Mouse (Mus musculus): ENCODE results near the gene Bcor. TPM values are rescaled to one million over a fixed set of nuclear protein-coding genes. Genes with fewer than 3 reads are reported as not detected.
A peak's percentile ranks its signal among the peaks of the same experiment; 100 is the strongest.

Bcor gene
- polyA plus RNA-seq, 1 experiment from 2014 or later = 4.5 TPM

DNA sequence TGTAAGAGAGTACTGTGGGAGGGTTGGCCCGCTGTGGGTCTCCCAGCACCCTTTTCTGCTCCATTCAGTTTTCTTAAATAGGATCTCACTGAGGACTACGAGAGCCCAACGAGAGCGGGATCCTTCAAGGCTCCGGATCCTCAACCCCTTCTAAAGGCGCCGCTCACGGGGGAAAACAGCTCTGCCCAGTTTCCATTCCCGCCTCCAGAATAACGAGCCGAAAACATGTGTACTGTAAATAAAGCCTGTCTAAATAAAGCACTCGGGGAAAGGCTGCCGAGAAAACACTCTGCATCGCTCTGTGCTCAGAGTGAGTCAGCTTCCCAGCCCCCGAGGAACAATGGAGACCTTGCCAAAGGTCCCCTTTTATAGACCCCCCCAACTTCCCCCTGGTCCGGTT, 155.7 kb downstream of the Bcor start:
- no peaks in the 10 kb centered on the region for H3K9me3 ChIP-seq (replicated peaks; ENCODE audit: control insufficient read depth, low read length)
- no peak overlapping the region for H3K4me3 ChIP-seq (ENCODE audit: low read depth, low read length)
- 21% methylated on average over 16 of the region's 16 CpGs for WGBS (ENCODE audit: insufficient replicate concordance)
- no peaks in the 10 kb centered on the region for H3K36me3 ChIP-seq (ENCODE audit: control insufficient read depth, insufficient read depth)
- H3K4me2 ChIP-seq (ENCODE audit: low read depth, low read length) = no peak overlapping the region
- no peak for ATAC-seq (ENCODE audit: low read depth)
- H3K4me1 ChIP-seq (ENCODE audit: control insufficient read depth, low read depth, low read length) = peaks cover 47% of the 10 kb centered on the region
- H3K9ac ChIP-seq (ENCODE audit: low read depth, low read length) = no peak overlapping the region
- peaks cover 35% of the 10 kb centered on the region for H3K27me3 ChIP-seq (ENCODE audit: control insufficient read depth, insufficient read depth, low read depth, low read length)
- peak overlapping the region; percentile 94 for H3K27ac ChIP-seq (ENCODE audit: low read length)

DNA sequence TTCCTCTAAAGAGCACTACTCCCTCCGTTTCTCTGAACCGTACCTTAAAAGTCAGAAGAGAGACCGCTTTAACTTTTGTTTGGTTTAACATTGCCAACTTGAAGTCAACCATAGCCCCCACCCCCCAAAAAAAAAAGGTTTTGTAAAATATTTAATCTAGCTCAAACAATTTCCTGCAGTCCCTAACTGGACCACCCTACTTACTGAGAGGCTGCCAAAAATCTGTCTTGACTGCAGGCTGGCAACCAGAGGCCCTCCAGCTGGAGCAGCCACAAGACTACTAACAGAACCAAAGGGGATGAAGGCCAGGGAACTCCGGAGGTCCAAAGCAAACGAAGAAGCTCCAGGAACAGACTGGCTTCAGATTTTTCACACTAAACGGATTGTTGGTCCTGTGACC, 156.2 kb downstream of the Bcor start:
- Histone ChIP-seq H3K9ac (ENCODE audit: low read depth, low read length) (no peak overlapping the region), H3K9me3 (replicated peaks; ENCODE audit: control insufficient read depth, low read length) (no peaks in the 10 kb centered on the region), H3K36me3 (ENCODE audit: control insufficient read depth, insufficient read depth) (no peaks in the 10 kb centered on the region), H3K4me1 (ENCODE audit: control insufficient read depth, low read depth, low read length) (peaks cover 49% of the 10 kb centered on the region), H3K27me3 (ENCODE audit: control insufficient read depth, insufficient read depth, low read depth, low read length) (peaks cover 35% of the 10 kb centered on the region), H3K4me3 (ENCODE audit: low read depth, low read length) (no peak overlapping the region), H3K27ac (ENCODE audit: low read length) (peak overlapping the region; percentile 94), H3K4me2 (ENCODE audit: low read depth, low read length) (peak overlapping the region; percentile 65)
- WGBS (ENCODE audit: insufficient replicate concordance) = 23% methylated on average over 6 of the region's 6 CpGs
- no peak for ATAC-seq (ENCODE audit: low read depth)

DNA sequence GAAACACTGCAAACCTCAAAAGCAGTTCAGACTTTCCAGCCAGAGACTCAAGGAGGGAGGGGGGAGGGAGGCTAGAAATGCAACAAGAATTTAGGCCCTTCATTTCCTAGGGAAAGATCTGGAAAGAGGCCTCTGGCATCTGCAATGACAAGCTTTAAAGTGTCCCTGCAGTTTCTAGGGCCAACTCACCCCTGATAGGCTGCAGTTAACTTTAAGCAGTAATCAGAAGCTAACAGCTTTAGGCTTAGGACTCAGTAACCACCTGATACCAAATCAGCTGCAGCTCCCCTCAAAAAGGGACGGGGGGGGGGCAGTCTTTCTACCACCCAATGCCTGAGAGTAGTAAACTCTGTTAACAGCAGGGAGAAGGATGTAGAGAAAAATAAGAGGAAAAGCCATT, 156.6 kb downstream of the Bcor start:
- Histone ChIP-seq H3K9ac (ENCODE audit: low read depth, low read length) (peak overlapping the region; percentile 65), H3K36me3 (ENCODE audit: control insufficient read depth, insufficient read depth) (no peaks in the 10 kb centered on the region), H3K4me2 (ENCODE audit: low read depth, low read length) (peak overlapping the region; percentile 65), H3K4me1 (ENCODE audit: control insufficient read depth, low read depth, low read length) (peaks cover 53% of the 10 kb centered on the region), H3K27me3 (ENCODE audit: control insufficient read depth, insufficient read depth, low read depth, low read length) (peaks cover 35% of the 10 kb centered on the region), H3K9me3 (replicated peaks; ENCODE audit: control insufficient read depth, low read length) (no peaks in the 10 kb centered on the region), H3K27ac (ENCODE audit: low read length) (peak overlapping the region; percentile 94), H3K4me3 (ENCODE audit: low read depth, low read length) (peak overlapping the region; percentile 53)
- whole genome bisulfite sequencing (ENCODE audit: insufficient replicate concordance) = 6% methylated on average over 1 of the region's 1 CpGs
- ATAC-seq (ENCODE audit: low read depth) = peak; percentile 39

DNA sequence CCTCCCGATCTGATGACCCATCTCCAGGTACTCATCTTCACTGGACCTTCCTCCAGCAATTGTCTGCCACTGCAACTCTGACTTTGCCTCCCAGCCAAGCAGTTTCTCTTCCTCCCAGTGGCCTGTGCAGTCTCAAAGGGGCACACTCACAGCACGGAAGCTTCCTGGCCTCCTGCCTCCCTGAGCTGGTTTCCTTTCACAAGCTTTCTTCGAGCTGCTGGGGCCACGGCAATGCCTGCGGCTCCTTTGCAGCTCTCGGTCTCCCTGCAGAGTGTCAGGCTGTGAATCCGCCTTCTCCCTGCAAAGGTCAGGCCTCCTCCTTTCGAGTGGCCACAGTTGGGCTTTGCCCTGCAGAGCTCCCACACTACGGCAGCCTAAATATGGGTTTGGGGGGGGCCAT, 157.0 kb downstream of the Bcor start:
- Histone ChIP-seq H3K9ac (ENCODE audit: low read depth, low read length) (peak overlapping the region; percentile 65), H3K27ac (ENCODE audit: low read length) (peak overlapping the region; percentile 89), H3K4me3 (ENCODE audit: low read depth, low read length) (peak overlapping the region; percentile 53), H3K9me3 (replicated peaks; ENCODE audit: control insufficient read depth, low read length) (no peaks in the 10 kb centered on the region), H3K27me3 (ENCODE audit: control insufficient read depth, insufficient read depth, low read depth, low read length) (peaks cover 35% of the 10 kb centered on the region), H3K36me3 (ENCODE audit: control insufficient read depth, insufficient read depth) (no peaks in the 10 kb centered on the region), H3K4me2 (ENCODE audit: low read depth, low read length) (peak overlapping the region; percentile 65), H3K4me1 (ENCODE audit: control insufficient read depth, low read depth, low read length) (peaks cover 57% of the 10 kb centered on the region)
- ATAC-seq (ENCODE audit: low read depth) = no peak
- 10% methylated on average over 9 of the region's 9 CpGs for WGBS (ENCODE audit: insufficient replicate concordance)

DNA sequence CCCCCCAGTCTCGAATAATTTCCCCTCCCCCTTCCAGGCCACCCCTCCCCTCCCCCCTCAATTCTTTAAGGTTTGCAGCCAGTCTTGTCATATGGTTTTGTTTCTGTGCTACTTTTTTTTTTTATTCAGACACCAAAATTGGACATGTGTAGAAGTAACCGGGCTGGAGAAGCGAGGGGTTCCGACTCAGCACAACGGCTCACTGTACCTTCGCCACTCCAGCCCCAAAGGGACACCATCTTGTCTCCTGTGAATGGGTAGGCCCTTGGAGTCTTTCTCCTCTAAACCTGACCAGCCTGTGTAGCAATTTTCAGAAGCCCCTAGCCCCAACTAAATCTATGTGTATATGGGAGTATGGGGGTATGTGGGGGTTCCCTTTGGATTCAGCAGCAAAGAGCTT, 157.6 kb downstream of the Bcor start:
- Histone ChIP-seq H3K27me3 (ENCODE audit: control insufficient read depth, insufficient read depth, low read depth, low read length) (peaks cover 35% of the 10 kb centered on the region), H3K9ac (ENCODE audit: low read depth, low read length) (peak overlapping the region; percentile 65), H3K4me2 (ENCODE audit: low read depth, low read length) (peak overlapping the region; percentile 65), H3K36me3 (ENCODE audit: control insufficient read depth, insufficient read depth) (no peaks in the 10 kb centered on the region), H3K9me3 (replicated peaks; ENCODE audit: control insufficient read depth, low read length) (no peaks in the 10 kb centered on the region), H3K4me3 (ENCODE audit: low read depth, low read length) (peak overlapping the region; percentile 53), H3K4me1 (ENCODE audit: control insufficient read depth, low read depth, low read length) (peaks cover 61% of the 10 kb centered on the region), H3K27ac (ENCODE audit: low read length) (peak overlapping the region; percentile 89)
- 10% methylated on average over 6 of the region's 6 CpGs for whole genome bisulfite sequencing (ENCODE audit: insufficient replicate concordance)
- no peak for ATAC-seq (ENCODE audit: low read depth)

DNA sequence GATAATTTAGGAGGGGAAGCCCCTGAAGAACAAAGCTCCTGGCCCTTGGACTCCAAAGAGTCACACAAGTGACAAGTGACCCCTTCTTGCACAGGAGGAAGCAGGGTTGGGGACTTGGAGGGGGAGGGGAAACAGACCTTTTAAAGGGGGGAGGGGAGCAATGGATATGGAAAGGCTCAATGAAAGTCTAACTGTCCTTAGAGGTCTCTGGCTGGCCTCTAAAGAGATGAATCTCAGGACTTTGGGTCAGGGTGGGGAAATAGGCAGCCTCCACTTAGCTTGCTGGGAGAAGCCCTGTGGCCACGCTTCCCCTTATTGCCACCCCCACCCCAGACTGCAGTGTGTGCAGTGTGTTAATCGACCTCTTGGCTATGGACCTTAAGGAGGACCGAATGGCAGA, 158.2 kb downstream of the Bcor start:
- no peaks in the 10 kb centered on the region for H3K9me3 ChIP-seq (replicated peaks; ENCODE audit: control insufficient read depth, low read length)
- no peak overlapping the region; the same call in 1 of the 2 replicates for H3K27ac ChIP-seq (ENCODE audit: low read length)
- peak overlapping the region; percentile 58 for H3K9ac ChIP-seq (ENCODE audit: low read depth, low read length)
- peaks cover 64% of the 10 kb centered on the region for H3K4me1 ChIP-seq (ENCODE audit: control insufficient read depth, low read depth, low read length)
- no peaks in the 10 kb centered on the region for H3K36me3 ChIP-seq (ENCODE audit: control insufficient read depth, insufficient read depth)
- 0% methylated on average over 3 of the region's 3 CpGs for WGBS (ENCODE audit: insufficient replicate concordance)
- peak overlapping the region; percentile 65 for H3K4me2 ChIP-seq (ENCODE audit: low read depth, low read length)
- H3K4me3 ChIP-seq (ENCODE audit: low read depth, low read length) = peak overlapping the region; percentile 53
- ATAC-seq (ENCODE audit: low read depth) = no peak
- H3K27me3 ChIP-seq (ENCODE audit: control insufficient read depth, insufficient read depth, low read depth, low read length) = peaks cover 31% of the 10 kb centered on the region

DNA sequence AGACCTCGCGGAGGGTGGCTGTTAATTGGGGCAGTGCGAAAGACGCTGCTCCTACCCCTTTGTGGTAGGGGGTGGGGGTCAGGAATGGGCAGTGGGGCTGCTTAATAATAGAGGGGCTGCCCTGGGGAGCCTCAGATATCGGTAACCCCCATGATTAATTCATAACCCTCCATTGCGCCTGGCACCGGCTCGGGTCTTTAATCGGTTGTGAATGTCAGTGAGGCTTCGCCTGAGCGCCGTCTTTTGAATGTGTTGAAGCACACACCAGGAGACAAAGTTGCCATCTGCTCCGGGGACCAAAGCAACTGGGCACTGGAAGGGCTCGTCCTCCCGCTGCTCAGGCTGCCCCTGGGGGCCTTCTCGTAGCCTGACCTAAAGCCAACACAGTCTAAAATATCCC, 158.8 kb downstream of the Bcor start:
- Histone ChIP-seq H3K4me3 (ENCODE audit: low read depth, low read length) (no peak overlapping the region), H3K36me3 (ENCODE audit: control insufficient read depth, insufficient read depth) (no peaks in the 10 kb centered on the region), H3K4me2 (ENCODE audit: low read depth, low read length) (peak overlapping the region; percentile 65), H3K27ac (ENCODE audit: low read length) (no peak overlapping the region), H3K4me1 (ENCODE audit: control insufficient read depth, low read depth, low read length) (peaks cover 70% of the 10 kb centered on the region), H3K9ac (ENCODE audit: low read depth, low read length) (no peak overlapping the region; the same call in 1 of the 2 replicates), H3K9me3 (replicated peaks; ENCODE audit: control insufficient read depth, low read length) (no peaks in the 10 kb centered on the region), H3K27me3 (ENCODE audit: control insufficient read depth, insufficient read depth, low read depth, low read length) (peaks cover 29% of the 10 kb centered on the region)
- 42% methylated on average over 16 of the region's 16 CpGs for WGBS (ENCODE audit: insufficient replicate concordance)
- no peak for ATAC-seq (ENCODE audit: low read depth)

DNA sequence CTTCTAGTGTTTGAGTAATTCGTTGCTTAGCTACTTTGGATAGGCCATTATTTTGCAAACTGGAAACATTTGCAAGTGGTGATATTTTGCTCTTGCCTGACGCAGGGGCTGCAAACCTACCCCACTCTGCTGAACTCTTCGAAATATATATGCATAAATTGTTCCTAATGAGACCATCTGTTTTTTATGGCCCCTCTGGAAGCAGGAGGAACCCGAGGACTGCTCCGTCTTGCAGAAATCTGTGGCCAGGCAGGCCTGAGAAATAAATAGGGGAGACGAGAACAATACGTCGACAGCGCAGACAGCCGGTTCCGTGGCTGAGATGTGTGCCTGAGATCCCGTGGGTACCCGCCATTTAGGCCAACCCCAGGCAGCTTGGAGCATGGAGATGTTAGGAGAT, 159.5 kb downstream of the Bcor start:
- Histone ChIP-seq H3K27ac (ENCODE audit: low read length) (no peak overlapping the region), H3K9me3 (replicated peaks; ENCODE audit: control insufficient read depth, low read length) (no peaks in the 10 kb centered on the region), H3K4me1 (ENCODE audit: control insufficient read depth, low read depth, low read length) (peaks cover 72% of the 10 kb centered on the region), H3K36me3 (ENCODE audit: control insufficient read depth, insufficient read depth) (no peaks in the 10 kb centered on the region), H3K9ac (ENCODE audit: low read depth, low read length) (no peak overlapping the region), H3K4me3 (ENCODE audit: low read depth, low read length) (no peak overlapping the region), H3K27me3 (ENCODE audit: control insufficient read depth, insufficient read depth, low read depth, low read length) (peaks cover 25% of the 10 kb centered on the region), H3K4me2 (ENCODE audit: low read depth, low read length) (no peak overlapping the region)
- no peak for ATAC-seq (ENCODE audit: low read depth)
- WGBS (ENCODE audit: insufficient replicate concordance) = 45% methylated on average over 13 of the region's 13 CpGs

DNA sequence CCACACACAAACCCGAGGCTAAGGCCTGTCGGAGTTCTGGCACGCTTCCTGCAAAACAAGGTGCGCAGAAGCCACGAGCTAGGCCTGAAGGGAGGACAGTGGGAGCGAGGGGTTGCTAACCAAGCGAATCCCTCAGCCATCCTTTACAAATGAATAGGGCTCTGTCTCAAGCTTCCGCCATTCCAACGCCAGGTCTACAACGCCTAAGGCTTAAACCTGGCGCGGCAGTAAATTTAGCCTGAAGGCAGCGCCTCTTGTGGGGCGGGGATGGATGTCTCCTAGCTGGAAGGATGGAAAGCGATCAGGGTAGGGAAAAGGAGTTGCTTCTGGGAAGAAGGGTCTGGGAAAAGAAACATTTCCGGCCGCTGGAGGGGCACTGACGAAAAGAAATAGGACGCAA, 160.2 kb downstream of the Bcor start:
- H3K9ac ChIP-seq (ENCODE audit: low read depth, low read length) = no peak overlapping the region; the same call in 1 of the 2 replicates
- H3K36me3 ChIP-seq (ENCODE audit: control insufficient read depth, insufficient read depth) = no peaks in the 10 kb centered on the region
- ATAC-seq (ENCODE audit: low read depth) = no peak
- 0 out of 2 replicates have a peak overlapping the region, but pooled peaks have one; percentile 80 for H3K4me2 ChIP-seq (ENCODE audit: low read depth, low read length)
- peaks cover 19% of the 10 kb centered on the region; the same call in 1 of the 2 replicates for H3K27me3 ChIP-seq (ENCODE audit: control insufficient read depth, insufficient read depth, low read depth, low read length)
- no peak overlapping the region for H3K27ac ChIP-seq (ENCODE audit: low read length)
- H3K4me3 ChIP-seq (ENCODE audit: low read depth, low read length) = no peak overlapping the region; the same call in 1 of the 2 replicates
- 48% methylated on average over 19 of the region's 19 CpGs for WGBS (ENCODE audit: insufficient replicate concordance)
- no peaks in the 10 kb centered on the region for H3K9me3 ChIP-seq (replicated peaks; ENCODE audit: control insufficient read depth, low read length)
- peaks cover 69% of the 10 kb centered on the region for H3K4me1 ChIP-seq (ENCODE audit: control insufficient read depth, low read depth, low read length)
